Mouse (Mus musculus) skeletal muscle tissue, adult 2 months (tissue): ENCODE measurements around the gene Prickle4.

Source experiments
- DNase-seq: peaks from one replicate; pipeline ENCODE4 v3.0.0-alpha.2; 2012; ENCODE audit warnings: low read depth, low spot score

The Prickle4 gene

GRCm38 (mm10) chr17:47706196-47706595, 11.7 kb upstream of the Prickle4 start:
- DNase-seq, result no peak

- DNase-seq, result no peak
These were observed 10.2 kb upstream of the Prickle4 start for GRCm38 (mm10) chr17:47704692-47705091.

GRCm38 (mm10) chr17:47703556-47703955, 9.0 kb upstream of the Prickle4 start:
- no peak for DNase-seq

- no peak for DNase-seq
These were observed 8.2 kb upstream of the Prickle4 start for GRCm38 (mm10) chr17:47702548-47703345.

GRCm38 (mm10) chr17:47701793-47702192, 7.3 kb upstream of the Prickle4 start:
- DNase-seq, result no peak

GRCm38 (mm10) chr17:47699055-47699454, 4.5 kb upstream of the Prickle4 start:
- no peak for DNase-seq

- no peak for DNase-seq
These were observed 3.6 kb upstream of the Prickle4 start for GRCm38 (mm10) chr17:47698156-47698555.

- DNase-seq, result no peak
These were observed 788 bp upstream of the Prickle4 start for GRCm38 (mm10) chr17:47695337-47695710.

GRCm38 (mm10) chr17:47694442-47694502, 264 bp downstream of the Prickle4 start, which contains the start of gene Gm21981:
TSS of gene Gm21981 (minus strand) at chr17:47694455.
- DNase-seq, result no peak

GRCm38 (mm10) chr17:47693671-47694441, 680 bp downstream of the Prickle4 start:
- no peak for DNase-seq

GRCm38 (mm10) chr17:47691650-47692049, 2.9 kb downstream of the Prickle4 start:
- no peak for DNase-seq

GRCm38 (mm10) chr17:47689894-47690293, 4.6 kb downstream of the Prickle4 start:
- no peak for DNase-seq

GRCm38 (mm10) chr17:47688608-47689575, 5.6 kb downstream of the Prickle4 start, which contains the start of gene Frs3:
TSS of gene Frs3 (plus strand) at chr17:47689030.
- no peak for DNase-seq

- no peak for DNase-seq
These were observed 6.3 kb downstream of the Prickle4 start, which contains the start of gene Tomm6 for GRCm38 (mm10) chr17:47688344-47688607. TSS of gene Tomm6 (minus strand) at chr17:47688386.

- peak; percentile 96 for DNase-seq
These were observed 6.9 kb downstream of the Prickle4 start for GRCm38 (mm10) chr17:47687409-47688343.

- no peak for DNase-seq
These were observed 11.7 kb downstream of the Prickle4 start for GRCm38 (mm10) chr17:47682836-47683235.

- DNase-seq, result no peak
These were observed 15.8 kb downstream of the Prickle4 start for GRCm38 (mm10) chr17:47678702-47679101.

GRCm38 (mm10) chr17:47678238-47678637, 16.3 kb downstream of the Prickle4 start:
- DNase-seq, result no peak

- no peak for DNase-seq
These were observed 18.0 kb downstream of the Prickle4 start for GRCm38 (mm10) chr17:47676581-47676980.

- peak; percentile 70 for DNase-seq
These were observed 22.0 kb downstream of the Prickle4 start for GRCm38 (mm10) chr17:47672311-47673111.

- no peak for DNase-seq
These were observed 22.6 kb downstream of the Prickle4 start for GRCm38 (mm10) chr17:47671988-47672310.
